Mouse (Mus musculus): ENCODE measurements around the gene Tex22. TPM values are rescaled to one million over a fixed set of nuclear protein-coding genes. Genes with fewer than 3 reads are reported as not detected.

Gene Tex22
- total and polyA plus RNA-seq, 2 experiments from 2014 or later: not detected

- 67% methylated on average over 9 of the region's 9 CpGs for WGBS
- ATAC-seq (ENCODE audit: insufficient read depth, low read depth) (no peak), DNase-seq (ENCODE audit: low spot score) (no peak)
- Histone ChIP-seq H3K4me1 (ENCODE audit: control insufficient read depth, insufficient read depth) (peaks cover 33% of the 10 kb centered on the region), H3K36me3 (replicated peaks; ENCODE audit: control insufficient read depth, insufficient read depth, low read length) (no peaks in the 10 kb centered on the region), H3K4me2 (ENCODE audit: low read depth, low read length) (no peak overlapping the region), H3K27me3 (ENCODE audit: control insufficient read depth, insufficient read depth, low read length) (no peaks in the 10 kb centered on the region), H3K9me3 (replicated peaks; ENCODE audit: control insufficient read depth, low read length) (no peaks in the 10 kb centered on the region), H3K4me3 (ENCODE audit: low read depth, low read length) (no peak overlapping the region), H3K27ac (ENCODE audit: low read depth) (peak overlapping the region; percentile 47; the same call in 1 of the 2 replicates), H3K9ac (replicated peaks; ENCODE audit: low read depth, low read length) (no peak overlapping the region)
- TF ChIP-seq EP300 (IDR thresholded peaks at IDR 0.05; ENCODE audit: low read depth) (no peak), CTCF (IDR thresholded peaks at IDR 0.05; ENCODE audit: low read depth) (no peak)
These were observed 27.1 kb downstream of the Tex22 start for GRCm38 (mm10) chr12:113101251-113101960.

- no peak overlapping the region for H3K9ac ChIP-seq (replicated peaks; ENCODE audit: low read depth, low read length)
- no peak for DNase-seq (ENCODE audit: low spot score)
- H3K4me1 ChIP-seq (ENCODE audit: control insufficient read depth, insufficient read depth): peaks cover 34% of the 10 kb centered on the region
These were observed 28.2 kb downstream of the Tex22 start for GRCm38 (mm10) chr12:113102461-113102860.

GRCm38 (mm10) chr12:113103846-113104451 is 29.6 kb downstream of the Tex22 start:
- WGBS: 77% methylated on average over 8 of the region's 8 CpGs
- H3K36me3 ChIP-seq (replicated peaks; ENCODE audit: control insufficient read depth, insufficient read depth, low read length): no peaks in the 10 kb centered on the region
- no peaks in the 10 kb centered on the region for H3K27me3 ChIP-seq (ENCODE audit: control insufficient read depth, insufficient read depth, low read length)
- H3K4me3 ChIP-seq (ENCODE audit: low read depth, low read length): no peak overlapping the region
- no peak overlapping the region for H3K27ac ChIP-seq (ENCODE audit: low read depth)
- DNase-seq (ENCODE audit: low spot score): no peak
- H3K9ac ChIP-seq (replicated peaks; ENCODE audit: low read depth, low read length): no peak overlapping the region
- ATAC-seq (ENCODE audit: insufficient read depth, low read depth): peak; percentile 6; the same call in 1 of the 2 replicates
- no peak overlapping the region for H3K4me2 ChIP-seq (ENCODE audit: low read depth, low read length)
- TF ChIP-seq EP300 (IDR thresholded peaks at IDR 0.05; ENCODE audit: low read depth): no peak
- TF ChIP-seq CTCF (IDR thresholded peaks at IDR 0.05; ENCODE audit: low read depth): peak; percentile 13; the same call in 1 of the 2 replicates
- peaks cover 31% of the 10 kb centered on the region for H3K4me1 ChIP-seq (ENCODE audit: control insufficient read depth, insufficient read depth)
- H3K9me3 ChIP-seq (replicated peaks; ENCODE audit: control insufficient read depth, low read length): no peaks in the 10 kb centered on the region

More at GRCm38 (mm10) chr12:113102461-113102860, 28.2 kb downstream of the Tex22 start:
- 60% methylated on average over 6 of the region's 6 CpGs for WGBS
- Histone ChIP-seq H3K27me3 (ENCODE audit: control insufficient read depth, insufficient read depth, low read length) (no peaks in the 10 kb centered on the region), H3K4me3 (ENCODE audit: low read depth, low read length) (no peak overlapping the region), H3K4me2 (ENCODE audit: low read depth, low read length) (no peak overlapping the region), H3K36me3 (replicated peaks; ENCODE audit: control insufficient read depth, insufficient read depth, low read length) (no peaks in the 10 kb centered on the region), H3K9me3 (replicated peaks; ENCODE audit: control insufficient read depth, low read length) (no peaks in the 10 kb centered on the region), H3K27ac (ENCODE audit: low read depth) (no peak overlapping the region)
- TF ChIP-seq EP300 (IDR thresholded peaks at IDR 0.05; ENCODE audit: low read depth): no peak
- peak; percentile 62 for TF ChIP-seq CTCF (IDR thresholded peaks at IDR 0.05; ENCODE audit: low read depth)
- ATAC-seq (ENCODE audit: insufficient read depth, low read depth): peak; percentile 53

GRCm38 (mm10) chr12:113106386-113106785 is 32.1 kb downstream of the Tex22 start:
- Histone ChIP-seq H3K4me1 (ENCODE audit: control insufficient read depth, insufficient read depth) (peaks cover 9% of the 10 kb centered on the region; the same call in 1 of the 2 replicates), H3K4me3 (ENCODE audit: low read depth, low read length) (no peak overlapping the region), H3K4me2 (ENCODE audit: low read depth, low read length) (no peak overlapping the region), H3K9me3 (replicated peaks; ENCODE audit: control insufficient read depth, low read length) (no peaks in the 10 kb centered on the region), H3K36me3 (replicated peaks; ENCODE audit: control insufficient read depth, insufficient read depth, low read length) (no peaks in the 10 kb centered on the region), H3K27me3 (ENCODE audit: control insufficient read depth, insufficient read depth, low read length) (no peaks in the 10 kb centered on the region), H3K9ac (replicated peaks; ENCODE audit: low read depth, low read length) (no peak overlapping the region), H3K27ac (ENCODE audit: low read depth) (no peak overlapping the region)
- TF ChIP-seq EP300 (IDR thresholded peaks at IDR 0.05; ENCODE audit: low read depth) (no peak), CTCF (IDR thresholded peaks at IDR 0.05; ENCODE audit: low read depth) (no peak)
- DNase-seq (ENCODE audit: low spot score): no peak
- ATAC-seq (ENCODE audit: insufficient read depth, low read depth): no peak
- WGBS: 80% methylated on average over 6 of the region's 6 CpGs

GRCm38 (mm10) chr12:113107431-113108124 is 33.3 kb downstream of the Tex22 start:
- H3K9ac ChIP-seq (replicated peaks; ENCODE audit: low read depth, low read length): no peak overlapping the region
- no peak overlapping the region for H3K4me2 ChIP-seq (ENCODE audit: low read depth, low read length)
- H3K36me3 ChIP-seq (replicated peaks; ENCODE audit: control insufficient read depth, insufficient read depth, low read length): no peaks in the 10 kb centered on the region; the same call in 1 of the 2 replicates
- DNase-seq (ENCODE audit: low spot score) (no peak), ATAC-seq (ENCODE audit: insufficient read depth, low read depth) (no peak)
- H3K27ac ChIP-seq (ENCODE audit: low read depth): no peak overlapping the region
- no peak overlapping the region for H3K4me3 ChIP-seq (ENCODE audit: low read depth, low read length)
- H3K27me3 ChIP-seq (ENCODE audit: control insufficient read depth, insufficient read depth, low read length): no peaks in the 10 kb centered on the region
- H3K9me3 ChIP-seq (replicated peaks; ENCODE audit: control insufficient read depth, low read length): no peaks in the 10 kb centered on the region
- H3K4me1 ChIP-seq (ENCODE audit: control insufficient read depth, insufficient read depth): peaks cover 9% of the 10 kb centered on the region; the same call in 1 of the 2 replicates
- WGBS: 63% methylated on average over 4 of the region's 4 CpGs
- TF ChIP-seq EP300 (IDR thresholded peaks at IDR 0.05; ENCODE audit: low read depth) (no peak), CTCF (IDR thresholded peaks at IDR 0.05; ENCODE audit: low read depth) (no peak)

Measured in heart, postnatal 0 days (tissue).